ENCODE assay signal across 8 mouse cellular contexts in genomic region chr7:142967884-142968808, GRCm38 (mm10). TPM values are rescaled to one million over a fixed set of nuclear protein-coding genes. Genes with fewer than 3 reads are reported as not detected.
A peak's percentile ranks its signal among the peaks of the same experiment; 100 is the strongest.
DNase-seq lines count a peak whose midpoint lies in the region; ATAC-seq and TF ChIP-seq lines count a peak whose summit lies in the region.

No protein-coding gene starts in this region.

- peak overlapping the region; percentile 61 to 65 for H3K4me3 ChIP-seq in ES-E14 (ENCODE audit: insufficient read depth in 1 of 2, low read depth in 1 of 2, low read length in 2 of 2, poor library complexity in 1 of 2, severe bottlenecking in 1 of 2)
- H3K4me3 ChIP-seq in forebrain, embryonic 16.5 days (replicated peaks; ENCODE audit: low read length) = peak overlapping the region; percentile 52
- H3K4me3 ChIP-seq in limb, embryonic 10.5 days = peak overlapping the region; percentile 57

- no peak overlapping the region for H3K27ac ChIP-seq in ES-E14 (ENCODE audit: insufficient read depth, low read depth, low read length, poor library complexity, severe bottlenecking)
- no peak overlapping the region for H3K27ac ChIP-seq in forebrain, embryonic 16.5 days (ENCODE audit: low read length)
- peak overlapping the region; percentile 66 for H3K27ac ChIP-seq in limb, embryonic 10.5 days

- in situ Hi-C loops in ES-E14 (cut with MboI; ENCODE audit: low sequenced_read_pairs in 2 of 2, unreplicated experiment in 2 of 2) = no loop called here

- peak overlapping the region; percentile 28 for H3K9ac ChIP-seq in ES-E14 (ENCODE audit: insufficient read depth, low read depth, low read length, poor library complexity, severe bottlenecking)
- peak overlapping the region; percentile 50 for H3K9ac ChIP-seq in forebrain, embryonic 16.5 days (replicated peaks; ENCODE audit: low read depth, low read length)

- peak; percentile 92 for ATAC-seq in forebrain, embryonic 16.5 days

- H3K4me1 ChIP-seq in ES-E14 (ENCODE audit: control insufficient read depth in 2 of 2, insufficient read depth in 2 of 2, low read length in 2 of 2, poor library complexity in 1 of 2) = peaks cover 0 to 3% of the 10 kb centered on the region in 2 experiments; a peak in 1 of 4 replicates
- H3K4me1 ChIP-seq in forebrain, embryonic 16.5 days (replicated peaks; ENCODE audit: control insufficient read depth, insufficient read depth, low read length) = peaks cover 22% of the 10 kb centered on the region
- peaks cover 25% of the 10 kb centered on the region for H3K4me1 ChIP-seq in limb, embryonic 10.5 days

- peak overlapping the region; percentile 85 for H3K4me2 ChIP-seq in forebrain, embryonic 16.5 days (ENCODE audit: low read length)

- H3K36me3 ChIP-seq in ES-E14 (ENCODE audit: control insufficient read depth, insufficient read depth, low read length, poor library complexity, severe bottlenecking) = no peaks in the 10 kb centered on the region
- no peaks in the 10 kb centered on the region for H3K36me3 ChIP-seq in forebrain, embryonic 16.5 days (ENCODE audit: control insufficient read depth, insufficient read depth)
- H3K36me3 ChIP-seq in limb, embryonic 10.5 days = no peaks in the 10 kb centered on the region

- peak; percentile 41 for DNase-seq in ES-E14 (ENCODE audit: low read depth, low spot score)
- peak; percentile 55 for DNase-seq in adrenal gland, postnatal 25 days
- peak; percentile 49 for DNase-seq in induced T-regulatory cell, adult 2 months (ENCODE audit: low read depth)
- DNase-seq in limb, embryonic 10.5 days (ENCODE audit: low spot score) = peak; percentile 76
- peak; percentile 79 for DNase-seq in mesoderm, embryonic 11.5 days (ENCODE audit: low read depth, low spot score)
- DNase-seq in right cerebral cortex, postnatal 4 days = peak; percentile 69
- DNase-seq in natural killer cell, adult 2 months (ENCODE audit: low spot score in 2 of 2) = no peak

- under 1% methylated on average over 89 of the region's 90 CpGs for WGBS in forebrain, embryonic 16.5 days
- under 1% methylated on average over 90 of the region's 90 CpGs for WGBS in limb, embryonic 10.5 days

- H3K27me3 ChIP-seq in forebrain, embryonic 16.5 days (replicated peaks; ENCODE audit: control insufficient read depth, insufficient read depth, low read length) = peaks cover 63% of the 10 kb centered on the region
- H3K27me3 ChIP-seq in limb, embryonic 10.5 days (ENCODE audit: low read depth, poor library complexity, severe bottlenecking) = peaks cover 91% of the 10 kb centered on the region

- no peaks in the 10 kb centered on the region for H3K9me3 ChIP-seq in ES-E14 (ENCODE audit: control insufficient read depth, insufficient read depth, low read depth, low read length)
- H3K9me3 ChIP-seq in forebrain, embryonic 16.5 days (ENCODE audit: control insufficient read depth, low read length) = no peaks in the 10 kb centered on the region
- H3K9me3 ChIP-seq in limb, embryonic 10.5 days (replicated peaks) = no peaks in the 10 kb centered on the region

TF ChIP-seq in ES-E14, 5 proteins besides CTCF, POLR2A, EP300 and RAD21:
- TF ChIP-seq ZNF384 (IDR thresholded peaks at IDR 0.05; ENCODE audit: low read depth, low read length) (no peak), CHD2 (IDR thresholded peaks at IDR 0.05; ENCODE audit: low read depth, low read length) (no peak), HCFC1 (IDR thresholded peaks at IDR 0.05; ENCODE audit: borderline replicate concordance, insufficient read depth, low read length) (no peak), MAFK (IDR thresholded peaks at IDR 0.05; ENCODE audit: insufficient read depth, low read depth, low read length) (no peak), ZC3H11A (IDR thresholded peaks at IDR 0.05; ENCODE audit: borderline replicate concordance, low read depth, low read length) (no peak)

RNA-seq across cellular contexts. Expression of gene Ascl2, which starts 0.9 kb away (rescaled TPM):
- 5.4 and 7.5 TPM in 2 replicates for total RNA-seq in ES-E14 (2012; rRNA removed)
- total RNA-seq in adrenal gland, postnatal 25 days (2021) = 0.33 and 0.95 TPM in 2 replicates
- polyA plus RNA-seq in forebrain, embryonic 16.5 days (2015; fragmentation: Nextera tagmentation; extraction: Ambion mirVana) = 0.40 and 0.98 TPM in 2 replicates
- 0.26 and 0.40 TPM in 2 replicates for polyA plus RNA-seq in limb, embryonic 10.5 days (2016; fragmentation: Nextera tagmentation; extraction: Ambion mirVana)

RNA-seq across cellular contexts. Expression of gene Tspan32, which starts 36.7 kb away (rescaled TPM):
- 2.4 and 4.3 TPM in 2 replicates for total RNA-seq in ES-E14 (2012; rRNA removed)
- 0.21 TPM in 1 of 2 replicates, not detected in the other for total RNA-seq in adrenal gland, postnatal 25 days (2021)
- 0.32 and 0.53 TPM in 2 replicates for polyA plus RNA-seq in forebrain, embryonic 16.5 days (2015; fragmentation: Nextera tagmentation; extraction: Ambion mirVana)
- polyA plus RNA-seq in limb, embryonic 10.5 days (2016; fragmentation: Nextera tagmentation; extraction: Ambion mirVana) = 5.5 TPM in 2 replicates

RNA-seq across cellular contexts. Expression of gene Th, which starts 37.2 kb away (rescaled TPM):
- total RNA-seq in ES-E14 (2012; rRNA removed) = 0.80 TPM in 1 of 2 replicates, not detected in the other
- 517 and 537 TPM in 2 replicates for total RNA-seq in adrenal gland, postnatal 25 days (2021)
- polyA plus RNA-seq in forebrain, embryonic 16.5 days (2015; fragmentation: Nextera tagmentation; extraction: Ambion mirVana) = 6.4 TPM in 2 replicates
- polyA plus RNA-seq in limb, embryonic 10.5 days (2016; fragmentation: Nextera tagmentation; extraction: Ambion mirVana) = 1.2 TPM in 2 replicates

Comparison
In these comparisons a context has a peak if more than half of its experiments do, and no peak if none do; other contexts are left out.
1. DNase-seq: peak in ES-E14 (single experiment), adrenal gland, postnatal 25 days (single experiment), induced T-regulatory cell, adult 2 months (single experiment), limb, embryonic 10.5 days (single experiment), mesoderm, embryonic 11.5 days (single experiment) and right cerebral cortex, postnatal 4 days (single experiment); none in natural killer cell, adult 2 months (0 of 2).
2. RNA of gene Th, which starts 37.2 kb away (total RNA-seq): 517 to 537 TPM in adrenal gland, postnatal 25 days; 0.80 TPM in ES-E14; every median in the first group is over 100 times any median in the second.
3. Peak in every context shown above with its lines, with median percentiles within 50 percentile points of each other: H3K4me3 ChIP-seq.